Mouse (Mus musculus): ENCODE measurements at regions not wholly inside any gene's neighbourhood (a gene's known extent, or its start where the extent isn't known, plus 50 kb on each side); places are given as distances from the start of the nearest gene placed in this dataset.

DNA sequence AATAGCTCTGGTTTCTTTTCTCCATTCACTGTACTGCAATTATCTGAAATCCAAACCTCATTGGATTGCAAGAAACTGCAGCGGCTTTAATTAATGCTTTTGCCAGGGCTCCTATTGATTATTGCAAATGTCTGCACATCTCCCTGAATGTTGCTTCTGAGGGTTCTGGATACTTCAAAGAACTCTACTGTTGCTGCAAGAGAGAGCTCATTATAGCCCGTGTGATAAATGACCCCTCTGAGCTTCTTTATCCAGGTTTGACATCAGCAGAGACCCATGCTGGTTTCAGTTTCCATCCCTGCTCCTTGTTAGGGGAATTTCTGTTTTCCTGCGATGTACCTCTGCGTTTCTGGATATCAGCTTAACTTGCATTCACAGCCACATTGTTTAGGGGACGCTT is 78.4 kb upstream of the Nav3 start:
- H3K36me3 ChIP-seq, result no peaks in the 10 kb centered on the region
- no peak overlapping the region for H3K4me2 ChIP-seq
- H3K9ac ChIP-seq, result no peak overlapping the region
- 0 out of 2 replicates have a peak, but pooled peaks cover 4% of the 10 kb centered on the region for H3K9me3 ChIP-seq (replicated peaks)
- H3K4me1 ChIP-seq, result no peaks in the 10 kb centered on the region
- no peak overlapping the region for H3K4me3 ChIP-seq
- 33% methylated on average over 5 of the region's 5 CpGs for WGBS (ENCODE audit: insufficient replicate concordance)
- H3K27me3 ChIP-seq (replicated peaks), result no peaks in the 10 kb centered on the region
- no peak overlapping the region for H3K27ac ChIP-seq
- no peak for ATAC-seq

DNA sequence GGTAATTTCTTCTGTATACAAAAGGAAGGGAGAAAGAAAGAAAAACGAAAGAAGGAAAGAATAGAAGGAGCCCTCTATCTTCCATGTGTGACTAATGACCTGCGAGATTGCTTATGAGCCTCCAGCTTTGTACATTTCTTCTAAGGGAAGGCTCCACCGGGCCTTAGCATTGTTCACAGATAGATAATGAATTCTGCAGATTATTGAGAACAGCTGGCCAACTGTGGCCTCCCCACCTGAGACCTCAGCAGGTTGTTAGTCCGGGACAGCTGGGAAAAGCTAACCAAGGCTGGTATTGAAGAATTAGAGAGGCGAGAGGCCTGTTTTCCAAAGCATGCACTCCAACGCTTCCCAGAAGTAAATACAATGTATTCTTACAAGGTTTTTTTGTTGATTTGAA is 86.7 kb upstream of the Nav3 start:
- no peak for ATAC-seq
- H3K4me3 ChIP-seq, result no peak overlapping the region
- H3K36me3 ChIP-seq, result no peaks in the 10 kb centered on the region
- 56% methylated on average over 6 of the region's 6 CpGs for WGBS (ENCODE audit: insufficient replicate concordance)
- no peak overlapping the region for H3K9ac ChIP-seq
- H3K27me3 ChIP-seq (replicated peaks), result no peaks in the 10 kb centered on the region
- H3K27ac ChIP-seq, result no peak overlapping the region
- no peaks in the 10 kb centered on the region for H3K4me1 ChIP-seq
- no peak overlapping the region for H3K4me2 ChIP-seq
- H3K9me3 ChIP-seq (replicated peaks), result no peaks in the 10 kb centered on the region

DNA sequence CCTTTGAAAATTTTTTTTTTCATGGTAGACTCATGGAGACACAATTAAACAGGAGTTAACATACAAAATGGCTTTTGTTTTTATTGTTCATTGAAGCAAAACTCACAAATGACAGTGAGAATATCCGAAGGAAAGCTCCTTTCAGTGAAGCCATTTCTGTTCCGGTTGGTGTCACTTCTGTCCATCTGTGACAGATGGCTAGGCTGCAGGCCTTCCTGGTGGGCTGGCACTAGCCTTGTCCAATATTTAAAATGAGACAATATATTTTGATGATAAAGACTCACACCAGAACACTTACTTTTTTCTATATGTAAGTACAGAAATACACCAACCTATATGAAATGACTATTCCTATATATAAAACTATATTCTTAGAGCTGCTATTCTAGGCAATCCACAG is 92.4 kb upstream of the Nav3 start:
- Histone ChIP-seq H3K4me1 (no peaks in the 10 kb centered on the region), H3K4me3 (no peak overlapping the region), H3K9ac (no peak overlapping the region), H3K9me3 (replicated peaks) (no peaks in the 10 kb centered on the region), H3K36me3 (no peaks in the 10 kb centered on the region), H3K4me2 (no peak overlapping the region), H3K27ac (no peak overlapping the region), H3K27me3 (replicated peaks) (no peaks in the 10 kb centered on the region)
- ATAC-seq, result no peak
- WGBS (ENCODE audit: insufficient replicate concordance), result 67% methylated on average over 2 of the region's 2 CpGs

DNA sequence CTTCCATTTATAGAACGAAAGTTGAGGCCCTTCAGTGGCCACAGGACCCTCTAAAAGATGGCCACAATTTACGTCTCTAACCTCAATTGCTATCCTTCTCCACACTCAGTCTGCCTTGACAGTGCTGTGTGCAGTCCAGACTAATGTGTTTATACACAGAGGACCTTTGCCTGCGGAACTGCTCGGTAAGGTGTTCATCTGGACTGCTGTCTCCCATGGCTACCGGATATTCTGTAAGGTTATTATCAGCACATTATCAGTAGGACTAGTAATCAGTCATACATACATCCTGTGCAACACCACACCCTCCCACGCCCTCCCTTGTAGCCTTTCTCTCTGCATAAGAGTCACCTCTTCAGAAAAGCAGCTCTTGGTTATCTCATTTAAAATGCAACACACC is 98.0 kb upstream of the Nav3 start:
- Histone ChIP-seq H3K36me3 (no peaks in the 10 kb centered on the region), H3K4me3 (no peak overlapping the region), H3K9ac (no peak overlapping the region), H3K4me2 (no peak overlapping the region), H3K9me3 (replicated peaks) (no peaks in the 10 kb centered on the region), H3K27ac (no peak overlapping the region), H3K4me1 (no peaks in the 10 kb centered on the region), H3K27me3 (replicated peaks) (no peaks in the 10 kb centered on the region)
- 50% methylated on average over 6 of the region's 6 CpGs for WGBS (ENCODE audit: insufficient replicate concordance)
- ATAC-seq, result no peak

DNA sequence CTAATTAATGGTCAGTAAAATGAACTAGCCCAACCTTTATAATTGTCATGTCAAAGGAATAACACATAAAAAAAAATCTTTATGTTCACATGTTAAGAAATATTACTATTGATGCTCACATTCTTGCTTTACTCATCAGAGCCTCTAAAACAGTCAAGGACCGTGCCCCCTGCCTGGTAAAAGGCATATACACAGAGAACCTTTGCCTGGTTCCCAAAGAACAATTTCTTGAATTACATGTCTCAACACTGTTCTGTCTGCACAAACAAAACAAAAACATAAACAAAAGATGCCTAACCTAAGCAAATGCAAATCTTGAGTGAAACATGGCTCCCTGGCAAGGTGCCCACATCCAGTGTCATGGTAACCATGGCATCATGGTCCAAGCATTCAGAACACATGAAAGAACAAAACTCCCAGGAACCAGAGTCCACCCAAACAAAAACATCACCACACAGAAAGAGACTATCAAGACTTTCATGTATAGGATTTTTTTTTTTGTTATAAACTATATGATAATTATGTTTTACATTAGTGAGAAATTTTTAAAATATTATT is 100.4 kb upstream of the Nav3 start:
- no peaks in the 10 kb centered on the region for H3K9me3 ChIP-seq (replicated peaks)
- no peak overlapping the region for H3K9ac ChIP-seq
- no peak overlapping the region for H3K4me3 ChIP-seq
- no peaks in the 10 kb centered on the region for H3K4me1 ChIP-seq
- 76% methylated on average over 1 of the region's 1 CpGs for WGBS (ENCODE audit: insufficient replicate concordance)
- H3K4me2 ChIP-seq, result no peak overlapping the region
- ATAC-seq, result no peak
- H3K36me3 ChIP-seq, result no peaks in the 10 kb centered on the region
- H3K27ac ChIP-seq, result no peak overlapping the region
- H3K27me3 ChIP-seq (replicated peaks), result no peaks in the 10 kb centered on the region

DNA sequence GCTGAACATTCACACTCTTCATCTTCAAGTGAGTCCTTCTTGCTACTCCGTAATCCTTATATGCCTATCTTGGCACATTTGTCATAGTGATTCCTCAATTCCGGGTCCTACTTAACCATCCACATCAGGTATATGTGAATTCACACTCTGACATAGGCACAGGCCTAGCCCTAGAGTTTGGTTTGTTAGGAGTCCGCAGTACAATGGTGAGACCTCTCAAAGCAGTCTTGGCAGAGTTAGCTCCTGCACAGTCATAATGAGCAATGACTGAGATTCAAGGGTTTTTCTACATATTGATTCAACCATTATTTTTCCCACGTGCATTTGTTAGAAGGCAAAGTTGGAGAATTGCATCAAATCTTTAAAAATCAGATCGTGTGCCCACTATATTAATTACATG is 107.1 kb upstream of the Nav3 start:
- 61% methylated on average over 5 of the region's 5 CpGs for WGBS (ENCODE audit: insufficient replicate concordance)
- Histone ChIP-seq H3K27me3 (replicated peaks) (no peaks in the 10 kb centered on the region), H3K4me1 (no peaks in the 10 kb centered on the region), H3K4me3 (no peak overlapping the region), H3K27ac (no peak overlapping the region), H3K9me3 (replicated peaks) (no peaks in the 10 kb centered on the region), H3K9ac (no peak overlapping the region), H3K36me3 (no peaks in the 10 kb centered on the region), H3K4me2 (no peak overlapping the region)
- ATAC-seq, result no peak

DNA sequence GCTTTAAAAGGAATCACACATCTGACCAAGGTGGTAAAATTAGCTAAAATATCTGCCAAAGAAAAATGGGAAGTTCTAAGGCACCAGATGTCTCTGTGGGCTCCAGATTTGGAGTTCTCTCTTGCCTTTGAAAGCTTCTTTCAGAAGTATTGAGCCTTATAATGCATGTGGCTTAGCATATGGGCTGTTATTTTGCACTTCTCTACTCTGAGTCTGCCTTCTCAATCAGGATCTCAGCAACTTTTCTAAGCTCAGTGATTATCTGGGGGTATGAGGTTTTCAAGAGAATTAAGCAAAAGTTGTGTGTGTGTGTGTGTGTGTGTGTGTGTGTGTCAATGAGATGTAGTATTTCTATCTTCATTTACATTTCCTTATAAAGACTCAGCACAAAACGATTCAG is 107.6 kb upstream of the Nav3 start:
- Histone ChIP-seq H3K27me3 (replicated peaks) (no peaks in the 10 kb centered on the region), H3K9ac (no peak overlapping the region), H3K4me3 (no peak overlapping the region), H3K4me2 (no peak overlapping the region), H3K27ac (no peak overlapping the region), H3K4me1 (no peaks in the 10 kb centered on the region), H3K9me3 (replicated peaks) (no peaks in the 10 kb centered on the region), H3K36me3 (no peaks in the 10 kb centered on the region)
- 69% methylated on average over 1 of the region's 1 CpGs for WGBS (ENCODE audit: insufficient replicate concordance)
- ATAC-seq, result no peak

DNA sequence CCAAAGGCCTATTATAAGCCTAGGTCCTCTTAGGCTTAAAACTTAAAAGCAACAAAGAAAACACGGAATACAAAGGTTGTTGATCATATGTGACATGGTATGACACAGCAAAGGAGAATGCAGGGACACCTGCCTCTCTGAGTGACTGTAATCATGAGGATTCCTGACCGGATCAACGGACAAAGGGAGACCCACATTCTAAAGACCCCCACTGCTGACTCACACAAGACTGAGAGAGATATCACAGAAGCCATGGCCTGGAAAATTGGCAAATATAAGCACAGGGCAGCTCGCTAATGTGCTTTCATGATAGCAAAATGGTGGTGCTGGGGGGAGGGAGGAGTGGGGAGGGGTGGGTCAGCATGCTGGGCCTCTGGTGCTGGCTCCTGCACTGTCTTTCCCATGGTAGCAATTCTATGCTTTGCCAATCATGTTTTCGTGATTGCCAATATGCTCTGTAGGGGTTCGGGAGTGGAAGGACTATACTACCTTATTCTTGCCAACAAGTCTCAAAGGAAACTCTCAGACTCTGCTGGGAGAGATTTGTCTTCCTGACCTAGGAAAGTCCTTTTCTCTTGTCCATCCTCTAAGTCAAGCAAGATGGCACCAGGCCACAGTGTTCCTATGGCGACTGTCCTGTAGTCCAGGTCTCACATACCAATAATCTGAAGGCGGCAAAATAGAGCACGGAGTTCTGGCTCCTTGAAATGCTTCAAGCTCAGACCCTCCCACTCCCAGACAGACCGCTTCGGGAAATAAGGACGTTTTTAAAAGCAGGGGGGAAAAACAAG is 110.5 kb upstream of the Nav3 start:
- 68% methylated on average over 12 of the region's 12 CpGs for WGBS (ENCODE audit: insufficient replicate concordance)
- no peaks in the 10 kb centered on the region for H3K4me1 ChIP-seq
- no peak for ATAC-seq

DNA sequence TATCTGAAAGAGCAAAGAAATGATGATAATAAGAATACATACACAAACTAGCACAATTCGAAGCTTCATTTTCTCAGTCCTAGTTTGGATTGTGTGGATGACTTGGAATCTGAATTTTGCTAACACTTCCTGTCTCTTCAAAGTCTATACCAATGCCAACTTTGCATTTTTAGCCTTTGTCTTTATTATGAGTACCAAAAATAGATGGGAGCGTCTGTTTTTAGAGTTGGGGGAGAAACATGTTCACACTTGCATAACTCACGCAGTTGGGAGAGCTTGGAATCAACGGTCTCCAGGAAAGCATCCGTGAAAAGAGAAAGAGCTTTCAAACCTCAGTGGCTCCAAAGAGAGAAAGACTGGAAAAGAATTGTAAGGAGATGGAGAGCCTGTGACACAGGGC is 114.5 kb upstream of the Nav3 start:
- no peak overlapping the region for H3K4me3 ChIP-seq
- WGBS (ENCODE audit: insufficient replicate concordance), result 72% methylated on average over 5 of the region's 5 CpGs
- no peaks in the 10 kb centered on the region for H3K9me3 ChIP-seq (replicated peaks)
- H3K27me3 ChIP-seq (replicated peaks), result no peaks in the 10 kb centered on the region
- no peak overlapping the region for H3K4me2 ChIP-seq
- ATAC-seq, result no peak
- H3K9ac ChIP-seq, result no peak overlapping the region
- no peak overlapping the region for H3K27ac ChIP-seq
- H3K4me1 ChIP-seq, result no peaks in the 10 kb centered on the region
- no peaks in the 10 kb centered on the region for H3K36me3 ChIP-seq

More for the DNA sequence above, 110.5 kb upstream of the Nav3 start:
- no peaks in the 10 kb centered on the region for H3K9me3 ChIP-seq (replicated peaks)
- no peak overlapping the region for H3K4me3 ChIP-seq
- no peak overlapping the region for H3K4me2 ChIP-seq
- H3K9ac ChIP-seq, result no peak overlapping the region
- no peaks in the 10 kb centered on the region for H3K36me3 ChIP-seq
- no peak overlapping the region for H3K27ac ChIP-seq
- no peaks in the 10 kb centered on the region for H3K27me3 ChIP-seq (replicated peaks)

DNA sequence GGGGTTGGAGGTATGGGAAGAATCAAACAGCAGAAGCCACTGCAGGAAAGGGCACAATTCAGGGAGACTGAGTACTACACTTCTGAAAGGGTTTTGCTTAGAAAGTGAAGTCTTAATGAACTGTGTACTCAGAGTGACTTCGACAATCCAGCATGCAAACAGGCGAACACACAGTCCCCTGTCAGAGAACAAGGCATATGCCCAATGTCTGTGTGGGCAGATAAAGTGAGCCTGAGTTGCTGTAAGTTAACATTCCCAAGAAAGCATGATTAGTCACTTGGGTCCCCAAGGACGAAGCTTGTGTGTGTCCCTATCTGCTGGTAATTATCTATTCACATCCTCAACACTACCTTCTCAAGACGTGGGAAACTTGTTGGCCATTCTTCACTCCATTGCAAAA is 115.2 kb upstream of the Nav3 start:
- no peak for ATAC-seq
- WGBS (ENCODE audit: insufficient replicate concordance), result 47% methylated on average over 4 of the region's 4 CpGs
- H3K4me2 ChIP-seq, result no peak overlapping the region
- no peak overlapping the region for H3K27ac ChIP-seq
- no peak overlapping the region for H3K9ac ChIP-seq
- no peaks in the 10 kb centered on the region for H3K4me1 ChIP-seq
- no peaks in the 10 kb centered on the region for H3K27me3 ChIP-seq (replicated peaks)
- no peaks in the 10 kb centered on the region for H3K9me3 ChIP-seq (replicated peaks)
- H3K36me3 ChIP-seq, result no peaks in the 10 kb centered on the region
- no peak overlapping the region for H3K4me3 ChIP-seq

DNA sequence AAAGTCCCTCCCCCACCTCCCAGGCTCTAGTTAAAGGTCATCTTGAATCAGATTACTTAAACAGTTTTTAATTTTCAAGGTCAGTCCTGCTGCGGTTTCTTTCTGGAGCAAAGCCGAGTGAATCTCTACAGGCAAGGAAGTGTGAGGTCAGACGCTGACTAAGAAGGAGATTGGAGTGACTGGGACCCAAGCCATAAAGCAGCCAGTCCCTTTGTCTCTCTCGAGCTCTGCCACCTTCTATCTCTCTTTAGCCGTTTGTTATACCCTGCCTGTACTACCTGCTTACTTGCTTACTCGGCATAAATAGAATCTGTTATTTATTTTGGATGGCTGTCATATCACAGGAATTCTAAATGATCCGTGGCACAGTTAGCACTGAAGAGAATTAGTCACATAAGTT is 117.5 kb upstream of the Nav3 start:
- WGBS (ENCODE audit: insufficient replicate concordance), result 56% methylated on average over 7 of the region's 7 CpGs
- Histone ChIP-seq H3K9ac (no peak overlapping the region), H3K9me3 (replicated peaks) (no peaks in the 10 kb centered on the region), H3K27ac (no peak overlapping the region), H3K4me2 (no peak overlapping the region), H3K4me1 (no peaks in the 10 kb centered on the region), H3K27me3 (replicated peaks) (no peaks in the 10 kb centered on the region), H3K36me3 (no peaks in the 10 kb centered on the region), H3K4me3 (no peak overlapping the region)
- no peak for ATAC-seq

DNA sequence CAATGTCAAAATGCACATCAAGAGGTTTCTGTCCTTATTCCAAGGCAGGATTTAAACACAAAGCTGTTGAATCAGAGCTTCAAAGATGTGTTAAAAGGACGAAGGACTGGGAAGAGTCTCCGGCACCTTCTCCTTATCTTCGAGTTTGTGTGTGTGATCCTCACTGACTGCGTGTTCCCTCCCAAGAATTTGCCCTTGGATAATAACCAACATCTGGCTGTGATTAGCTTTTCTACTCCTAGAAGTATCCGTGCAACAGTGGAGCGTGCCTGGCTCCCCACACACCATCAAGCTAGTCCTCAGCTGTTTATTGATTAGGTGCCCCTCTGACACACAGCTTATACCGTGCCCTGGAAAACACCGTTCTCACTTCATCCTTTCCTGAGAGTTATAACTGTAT is 130.0 kb upstream of the Nav3 start:
- H3K9me3 ChIP-seq (replicated peaks), result no peaks in the 10 kb centered on the region; the same call in 1 of the 2 replicates
- H3K27ac ChIP-seq, result no peak overlapping the region
- H3K36me3 ChIP-seq, result no peaks in the 10 kb centered on the region
- 71% methylated on average over 8 of the region's 8 CpGs for WGBS (ENCODE audit: insufficient replicate concordance)
- H3K4me1 ChIP-seq, result no peaks in the 10 kb centered on the region
- no peak overlapping the region for H3K4me3 ChIP-seq
- H3K27me3 ChIP-seq (replicated peaks), result no peaks in the 10 kb centered on the region
- H3K9ac ChIP-seq, result no peak overlapping the region
- no peak for ATAC-seq
- H3K4me2 ChIP-seq, result no peak overlapping the region

DNA sequence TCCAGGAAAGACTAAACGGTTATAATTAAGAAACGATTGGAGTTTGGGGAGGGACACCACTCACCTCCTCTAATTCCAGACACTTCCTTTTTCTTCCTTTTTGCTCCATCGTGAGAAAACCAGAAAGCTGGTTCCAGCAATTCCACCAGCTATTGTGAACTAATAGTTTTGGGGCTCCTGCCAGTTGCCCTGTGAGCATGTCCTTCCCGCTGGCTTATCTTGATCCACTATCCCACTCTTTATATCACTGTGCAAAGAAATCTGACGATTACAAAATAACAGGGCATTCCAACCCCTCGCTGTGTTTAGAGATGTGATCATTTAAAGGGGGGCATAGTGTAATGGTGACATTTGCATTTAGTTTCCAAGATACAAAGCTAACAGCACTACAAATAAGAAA is 130.5 kb upstream of the Nav3 start:
- H3K4me3 ChIP-seq, result no peak overlapping the region
- H3K36me3 ChIP-seq, result no peaks in the 10 kb centered on the region
- no peak for ATAC-seq
- no peak overlapping the region for H3K4me2 ChIP-seq
- H3K27me3 ChIP-seq (replicated peaks), result no peaks in the 10 kb centered on the region
- WGBS (ENCODE audit: insufficient replicate concordance), result 65% methylated on average over 6 of the region's 6 CpGs
- H3K4me1 ChIP-seq, result no peaks in the 10 kb centered on the region
- H3K9ac ChIP-seq, result no peak overlapping the region
- H3K27ac ChIP-seq, result no peak overlapping the region
- H3K9me3 ChIP-seq (replicated peaks), result no peaks in the 10 kb centered on the region; the same call in 1 of the 2 replicates
